Mouse (Mus musculus) liver, embryonic 14.5 days (tissue): ENCODE data around the gene BC028528. TPM values are rescaled to one million over a fixed set of nuclear protein-coding genes. Genes with fewer than 3 reads are reported as not detected.

Experiments used
- ATAC-seq: fragments of 200-750 bp; cut with Nextera tagmentation; 2 replicates; pipeline ENCODE4 v1.8.0; 2017; ENCODE audit warnings: moderate number of reproducible peaks, mild to moderate bottlenecking, moderate library complexity; ENCODE audit not compliant: insufficient read depth
- DNase-seq, 3 experiments: peaks; one replicate each; pipeline ENCODE4 v3.0.0-alpha.2; 2012 to 2013; ENCODE audit warnings: low read depth in 3 of 3, low spot score in 3 of 3
- H3K27ac ChIP-seq: fragments of 300-500 bp; sonication (generic); 2 replicates; pipeline ENCODE4 v1.5.1; 2014; ENCODE audit warnings: moderate library complexity, mild to moderate bottlenecking, control low read depth, inconsistent platforms
- H3K27me3 ChIP-seq: fragments of 300-500 bp; sonication (generic); 2 replicates; pipeline ENCODE4 v1.6.1; 2014; ENCODE audit warnings: mild to moderate bottlenecking, low read length, moderate library complexity; ENCODE audit not compliant: control insufficient read depth, insufficient read depth
- H3K36me3 ChIP-seq: fragments of 300-500 bp; sonication (generic); replicated peaks from 2 replicates; pipeline ENCODE4 v1.6.1; 2014; ENCODE audit warnings: low read depth; ENCODE audit not compliant: control insufficient read depth, insufficient read depth
- H3K4me1 ChIP-seq, 2 experiments: fragments of 200-500 bp in 1 of 2; fragments of 300-500 bp in 1 of 2; sonication (generic) in 1 of 2; replicated peaks; 2 replicates each; pipeline ENCODE4 v1.6.1; 2012 to 2014; ENCODE audit warnings: antibody characterized with exemption in 1 of 2, inconsistent platforms in 1 of 2, low read length in 1 of 2; ENCODE audit not compliant: control insufficient read depth in 2 of 2, insufficient read depth in 2 of 2
- H3K4me2 ChIP-seq: fragments of 300-500 bp; sonication (generic); 2 replicates; pipeline ENCODE4 v1.6.1; 2014; ENCODE audit warnings: low read depth, mild to moderate bottlenecking, control low read depth, moderate library complexity
- H3K4me3 ChIP-seq, 2 experiments: fragments of 200-500 bp in 1 of 2; fragments of 300-500 bp in 1 of 2; sonication (generic) in 1 of 2; 2 replicates each; pipeline ENCODE4 v1.5.1; 2012 to 2014; ENCODE audit warnings: low read depth in 2 of 2, low read length in 2 of 2, mild to moderate bottlenecking in 2 of 2, control low read depth in 1 of 2, inconsistent platforms in 1 of 2, moderate library complexity in 1 of 2; ENCODE audit not compliant: insufficient read depth in 1 of 2
- H3K9ac ChIP-seq: fragments of 300-500 bp; sonication (generic); replicated peaks from 2 replicates; pipeline ENCODE4 v1.6.1; 2014; ENCODE audit warnings: mild to moderate bottlenecking, control low read depth, moderate library complexity
- H3K9me3 ChIP-seq: fragments of 300-500 bp; sonication (generic); 2 replicates; pipeline ENCODE4 v1.6.1; 2016; ENCODE audit warnings: low read length, mixed read lengths; ENCODE audit not compliant: control insufficient read depth
- CTCF ChIP-seq: IDR thresholded peaks from 2 replicates; pipeline ENCODE4 v1.5.1; 2016; ENCODE audit warnings: antibody characterized with exemption, low read depth, control low read depth
- EP300 ChIP-seq: IDR thresholded peaks from 2 replicates; pipeline ENCODE4 v1.6.1; 2016; ENCODE audit warnings: antibody characterized with exemption, low read depth
- WGBS: fragments of 180-500 bp; shearing (Covaris S2); extraction: QIAGEN DNeasy Blood & Tissue Kit; methylation state at CpG from one replicate; pipeline ENCODE4 v1.1.7; 2014; ENCODE audit not compliant: insufficient replicate concordance; 5-methylcytosine and 5-hydroxymethylcytosine counted together
- polyA plus RNA-seq, 2 experiments: library from polyadenylated mRNA; depleted of rRNA in 1 of 2; stranded (reverse) in 1 of 2; unstranded in 1 of 2; fragments of >200 nt; fragmentation: Nextera tagmentation in 1 of 2; extraction: Ambion mirVana in 1 of 2; gene quantifications; 2 replicates each; pipeline versions ENCODE4 v1.2.1 to v1.2.3; 2012 to 2014

The BC028528 gene
- polyA plus RNA-seq, 2 experiments = 5.1 TPM

- ATAC-seq = peak; percentile 21; the same call in 1 of the 2 replicates
- Histone ChIP-seq H3K9me3 (no peaks in the 10 kb centered on the region), H3K9ac (no peak overlapping the region), H3K4me2 (no peak overlapping the region), H3K4me1 (peaks cover 2 to 7% of the 10 kb centered on the region in 2 experiments; a peak in 1 of 4 replicates), H3K4me3 (no peak overlapping the region), H3K27me3 (no peaks in the 10 kb centered on the region), H3K36me3 (peaks cover 75% of the 10 kb centered on the region), H3K27ac (no peak overlapping the region)
- whole genome bisulfite sequencing = 24% methylated on average over 2 of the region's 2 CpGs
- no peak for DNase-seq
- 0 out of 2 replicates have a peak, but pooled peaks have one; percentile 34 for TF ChIP-seq EP300
- no peak for TF ChIP-seq CTCF
Measured at GRCm38 (mm10) chr3:95839250-95839649, 52.6 kb downstream of the BC028528 start.

Other genes with a start within 250 kb of the BC028528 start
- 26.6 and 34.6 TPM in 2 replicates for gene Mcl1, start 233.2 kb downstream of the BC028528 start, polyA plus RNA-seq (2012; rRNA removed)
- gene Mcl1, start 233.2 kb downstream of the BC028528 start, polyA plus RNA-seq (2014; fragmentation: Nextera tagmentation; extraction: Ambion mirVana) = 39.2 and 45.0 TPM in 2 replicates
- 0.12 and 0.43 TPM in 2 replicates for gene Adamtsl4, start 204.1 kb downstream of the BC028528 start, polyA plus RNA-seq (2012; rRNA removed)
- 0.17 and 0.47 TPM in 2 replicates for gene Adamtsl4, start 204.1 kb downstream of the BC028528 start, polyA plus RNA-seq (2014; fragmentation: Nextera tagmentation; extraction: Ambion mirVana)
- gene Ecm1, start 152.4 kb downstream of the BC028528 start, polyA plus RNA-seq (2012; rRNA removed) = 9.3 and 9.8 TPM in 2 replicates
- 10.2 and 12.9 TPM in 2 replicates for gene Ecm1, start 152.4 kb downstream of the BC028528 start, polyA plus RNA-seq (2014; fragmentation: Nextera tagmentation; extraction: Ambion mirVana)
- 14.5 and 19.9 TPM in 2 replicates for gene Tars2, start 131.8 kb downstream of the BC028528 start, polyA plus RNA-seq (2012; rRNA removed)
- gene Tars2, start 131.8 kb downstream of the BC028528 start, polyA plus RNA-seq (2014; fragmentation: Nextera tagmentation; extraction: Ambion mirVana) = 37.1 and 39.9 TPM in 2 replicates
- gene Rprd2, start 73.1 kb downstream of the BC028528 start, polyA plus RNA-seq (2012; rRNA removed) = 4.2 and 5.3 TPM in 2 replicates
- 6.6 and 6.8 TPM in 2 replicates for gene Rprd2, start 73.1 kb downstream of the BC028528 start, polyA plus RNA-seq (2014; fragmentation: Nextera tagmentation; extraction: Ambion mirVana)
- gene Prpf3, start 36.1 kb downstream of the BC028528 start, polyA plus RNA-seq (2012; rRNA removed) = 9.9 and 18.9 TPM in 2 replicates
- gene Prpf3, start 36.1 kb downstream of the BC028528 start, polyA plus RNA-seq (2014; fragmentation: Nextera tagmentation; extraction: Ambion mirVana) = 27.2 and 27.5 TPM in 2 replicates
- gene Mrps21, start 20.5 kb downstream of the BC028528 start, polyA plus RNA-seq (2012; rRNA removed) = 72.5 and 119 TPM in 2 replicates
- 224 and 226 TPM in 2 replicates for gene Mrps21, start 20.5 kb downstream of the BC028528 start, polyA plus RNA-seq (2014; fragmentation: Nextera tagmentation; extraction: Ambion mirVana)
- 0.57 and 0.73 TPM in 2 replicates for gene Ciart, start 9.8 kb downstream of the BC028528 start, polyA plus RNA-seq (2012; rRNA removed)
- 0.32 and 0.53 TPM in 2 replicates for gene Ciart, start 9.8 kb downstream of the BC028528 start, polyA plus RNA-seq (2014; fragmentation: Nextera tagmentation; extraction: Ambion mirVana)
- 26.2 and 28.6 TPM in 2 replicates for gene Aph1a, start 2.0 kb upstream of the BC028528 start, polyA plus RNA-seq (2012; rRNA removed)
- 14.0 and 16.1 TPM in 2 replicates for gene Aph1a, start 2.0 kb upstream of the BC028528 start, polyA plus RNA-seq (2014; fragmentation: Nextera tagmentation; extraction: Ambion mirVana)
- gene Car14, start 12.7 kb upstream of the BC028528 start, polyA plus RNA-seq (2012; rRNA removed) = 4.8 and 5.3 TPM in 2 replicates
- gene Car14, start 12.7 kb upstream of the BC028528 start, polyA plus RNA-seq (2014; fragmentation: Nextera tagmentation; extraction: Ambion mirVana) = 9.3 and 11.1 TPM in 2 replicates
- 39.5 and 104 TPM in 2 replicates for gene Anp32e, start 37.2 kb upstream of the BC028528 start, polyA plus RNA-seq (2012; rRNA removed)
- gene Anp32e, start 37.2 kb upstream of the BC028528 start, polyA plus RNA-seq (2014; fragmentation: Nextera tagmentation; extraction: Ambion mirVana) = 39.5 and 45.3 TPM in 2 replicates
- 6.1 and 9.0 TPM in 2 replicates for gene Plekho1, start 104.0 kb upstream of the BC028528 start, polyA plus RNA-seq (2012; rRNA removed)
- gene Plekho1, start 104.0 kb upstream of the BC028528 start, polyA plus RNA-seq (2014; fragmentation: Nextera tagmentation; extraction: Ambion mirVana) = 3.6 and 5.4 TPM in 2 replicates
- gene Vps45, start 166.5 kb upstream of the BC028528 start, polyA plus RNA-seq (2012; rRNA removed) = 4.8 and 6.6 TPM in 2 replicates
- 9.0 and 9.8 TPM in 2 replicates for gene Vps45, start 166.5 kb upstream of the BC028528 start, polyA plus RNA-seq (2014; fragmentation: Nextera tagmentation; extraction: Ambion mirVana)
- gene Otud7b, start 212.5 kb upstream of the BC028528 start, polyA plus RNA-seq (2012; rRNA removed) = 2.8 and 3.5 TPM in 2 replicates
- gene Otud7b, start 212.5 kb upstream of the BC028528 start, polyA plus RNA-seq (2014; fragmentation: Nextera tagmentation; extraction: Ambion mirVana) = 5.2 and 8.4 TPM in 2 replicates